Mouse (Mus musculus) testis, adult 2 months (tissue): ENCODE measurements around the gene Chit1.

Source experiments
- CTCF ChIP-seq: fragments of 200-500 bp; IDR thresholded peaks from 2 replicates; pipeline ENCODE4 v1.5.1; 2012; ENCODE audit warnings: low read depth, mild to moderate bottlenecking, inconsistent platforms, low read length, moderate library complexity; ENCODE audit not compliant: control insufficient read depth, insufficient read depth, insufficient replicate concordance
- POLR2A ChIP-seq: fragments of 200-500 bp; IDR thresholded peaks from 2 replicates; pipeline ENCODE4 v1.6.1; 2012; ENCODE audit warnings: low read depth, mild to moderate bottlenecking, inconsistent platforms, low read length, moderate library complexity; ENCODE audit not compliant: control insufficient read depth

GRCm38 (mm10) chr1:134188989-134189729 is 78.1 kb downstream of the Chit1 start:
- TF ChIP-seq CTCF, result no peak
- no peak for TF ChIP-seq POLR2A
